Mouse (Mus musculus) adipocyte (in vitro differentiated cells): ENCODE data around the gene Jmjd7.
A peak's percentile ranks its signal among the peaks of the same experiment; 100 is the strongest.

Experiments used
- DNase-seq: peaks from one replicate; pipeline ENCODE4 v3.0.0-alpha.2; 2016; ENCODE audit warnings: low spot score

Gene Jmjd7

GRCm38 (mm10) chr2:120026984-120027949 is at the start of gene Jmjd7, which contains the start of gene Gm28042:
Jmjd7 (plus strand) TSS chr2:120027483.
Gm28042 (plus strand) TSS chr2:120027493.
- DNase-seq: peak; percentile 91

- no peak for DNase-seq
Observed at GRCm38 (mm10) chr2:119980343-119980986, 46.8 kb upstream of the Jmjd7 start.

- no peak for DNase-seq
Observed at GRCm38 (mm10) chr2:119981631-119982030, 45.7 kb upstream of the Jmjd7 start.

GRCm38 (mm10) chr2:119985871-119986270 is 41.4 kb upstream of the Jmjd7 start:
- no peak for DNase-seq

- DNase-seq: no peak
Observed at GRCm38 (mm10) chr2:119986369-119986768, 40.9 kb upstream of the Jmjd7 start.

- no peak for DNase-seq
Observed at GRCm38 (mm10) chr2:119987441-119987840, 39.8 kb upstream of the Jmjd7 start.

- no peak for DNase-seq
Observed at GRCm38 (mm10) chr2:119988952-119989351, 38.3 kb upstream of the Jmjd7 start.

GRCm38 (mm10) chr2:119990881-119991280 is 36.4 kb upstream of the Jmjd7 start:
- no peak for DNase-seq

- DNase-seq: peak; percentile 28
Observed at GRCm38 (mm10) chr2:119992349-119992748, 34.9 kb upstream of the Jmjd7 start.

- DNase-seq: no peak
Observed at GRCm38 (mm10) chr2:119993515-119993914, 33.8 kb upstream of the Jmjd7 start.

GRCm38 (mm10) chr2:119994839-119995238 is 32.4 kb upstream of the Jmjd7 start:
- no peak for DNase-seq

- DNase-seq: peak; percentile 25
Observed at GRCm38 (mm10) chr2:119995391-119996281, 31.6 kb upstream of the Jmjd7 start.

GRCm38 (mm10) chr2:119997354-119997753 is 29.9 kb upstream of the Jmjd7 start:
- no peak for DNase-seq

- no peak for DNase-seq
Observed at GRCm38 (mm10) chr2:119999731-120000130, 27.6 kb upstream of the Jmjd7 start.

GRCm38 (mm10) chr2:120000882-120001584 is 26.2 kb upstream of the Jmjd7 start:
- peak; percentile 59 for DNase-seq

GRCm38 (mm10) chr2:120001956-120002355 is 25.3 kb upstream of the Jmjd7 start:
- DNase-seq: no peak

GRCm38 (mm10) chr2:120003970-120004369 is 23.3 kb upstream of the Jmjd7 start:
- DNase-seq: no peak

GRCm38 (mm10) chr2:120006696-120007095 is 20.6 kb upstream of the Jmjd7 start:
- no peak for DNase-seq

- peak; percentile 64 for DNase-seq
Observed at GRCm38 (mm10) chr2:120007680-120008210, 19.5 kb upstream of the Jmjd7 start.

- DNase-seq: no peak
Observed at GRCm38 (mm10) chr2:120008672-120009071, 18.6 kb upstream of the Jmjd7 start.
